13 mouse cellular contexts compared by ENCODE assay signal in genomic region chr1:78816639-78817038, GRCm38 (mm10). TPM values are rescaled to one million over a fixed set of nuclear protein-coding genes. Genes with fewer than 3 reads are reported as not detected.
DNase-seq lines count a peak whose midpoint lies in the region; ATAC-seq lines count a peak whose summit lies in the region.
"Had no signal": no experiment of that assay in that cellular context is flagged by ENCODE, and none has a peak within 500 bp of the region (broad histone marks: within the 10 kb centered on the region; RNA-seq: fewer than 3 reads in every experiment).

Gene Kcne4, plus strand, starts transcription at chr1:78816758.

- peak within 1 kb of the TSS in 1 of 2 experiments; percentile 2; a peak in 1 of 4 replicates for H3K4me3 ChIP-seq in heart, embryonic 14.5 days (ENCODE audit: control insufficient read depth in 1 of 2, insufficient read depth in 1 of 2, low read depth in 1 of 2, low read length in 2 of 2)
- no peak within 1 kb of the TSS for H3K4me3 ChIP-seq in heart, embryonic 11.5 days (ENCODE audit: low read depth, low read length)
- peak within 1 kb of the TSS; percentile 13 for H3K4me3 ChIP-seq in heart, embryonic 16.5 days (ENCODE audit: low read length)
- peak within 1 kb of the TSS; percentile 19 for H3K4me3 ChIP-seq in kidney, embryonic 16.5 days (ENCODE audit: low read length)
- no peak within 1 kb of the TSS; the same call in 1 of the 2 replicates for H3K4me3 ChIP-seq in neural tube, embryonic 15.5 days (replicated peaks)
- H3K4me3 ChIP-seq: forebrain, embryonic 10.5 days; myocyte had no signal

- no peak for ATAC-seq in heart, embryonic 14.5 days (ENCODE audit: insufficient number of reproducible peaks, insufficient read depth, low FRiP score, low read depth)
- ATAC-seq in heart, embryonic 11.5 days (replicated peaks; ENCODE audit: insufficient number of reproducible peaks, low FRiP score, low TSS enrichment) = no peak
- ATAC-seq in heart, embryonic 16.5 days (replicated peaks; ENCODE audit: extremely low read depth, insufficient read depth, low FRiP score) = no peak
- ATAC-seq in kidney, embryonic 16.5 days (ENCODE audit: low FRiP score, low TSS enrichment) = peak; percentile 91
- no peak for ATAC-seq in neural tube, embryonic 15.5 days (ENCODE audit: low FRiP score)

- peaks cover 18 to 24% of the 10 kb centered on the region in 2 experiments for H3K4me1 ChIP-seq in heart, embryonic 14.5 days (ENCODE audit: control insufficient read depth in 2 of 2, insufficient read depth in 2 of 2, low read length in 2 of 2)
- peaks cover 8% of the 10 kb centered on the region; the same call in 1 of the 2 replicates for H3K4me1 ChIP-seq in heart, embryonic 11.5 days (ENCODE audit: control insufficient read depth, insufficient read depth, low read length)
- peaks cover 22% of the 10 kb centered on the region for H3K4me1 ChIP-seq in heart, embryonic 16.5 days (ENCODE audit: control insufficient read depth, insufficient read depth, low read length)
- H3K4me1 ChIP-seq in kidney, embryonic 16.5 days (ENCODE audit: insufficient read depth, low read length) = peaks cover 34% of the 10 kb centered on the region
- H3K4me1 ChIP-seq in neural tube, embryonic 15.5 days = peaks cover 35% of the 10 kb centered on the region

- no peaks in the 10 kb centered on the region for H3K27me3 ChIP-seq in heart, embryonic 14.5 days (ENCODE audit: control insufficient read depth, insufficient read depth, low read length)
- H3K27me3 ChIP-seq in heart, embryonic 11.5 days (ENCODE audit: control insufficient read depth, insufficient read depth, low read length) = no peaks in the 10 kb centered on the region
- no peaks in the 10 kb centered on the region for H3K27me3 ChIP-seq in heart, embryonic 16.5 days (ENCODE audit: control insufficient read depth, insufficient read depth, low read length)
- no peaks in the 10 kb centered on the region for H3K27me3 ChIP-seq in kidney, embryonic 16.5 days (ENCODE audit: insufficient read depth, low read length)
- H3K27me3 ChIP-seq in neural tube, embryonic 15.5 days (replicated peaks) = no peaks in the 10 kb centered on the region

- H3K27ac ChIP-seq in heart, embryonic 14.5 days (replicated peaks in 1 of 2; ENCODE audit: control insufficient read depth in 1 of 2, insufficient read depth in 1 of 2, low read depth in 2 of 2, low read length in 2 of 2) = no peak within 1 kb of the TSS
- no peak within 1 kb of the TSS for H3K27ac ChIP-seq in heart, embryonic 11.5 days (ENCODE audit: low read depth, low read length)
- H3K27ac ChIP-seq in heart, embryonic 16.5 days (ENCODE audit: low read length) = no peak within 1 kb of the TSS
- no peak within 1 kb of the TSS for H3K27ac ChIP-seq in kidney, embryonic 16.5 days (ENCODE audit: low read length)
- H3K27ac ChIP-seq in neural tube, embryonic 15.5 days (replicated peaks) = no peak within 1 kb of the TSS
- H3K27ac ChIP-seq: forebrain, embryonic 10.5 days; hindbrain, embryonic 14.5 days; liver, embryonic 14.5 days had no signal

- WGBS in heart, embryonic 14.5 days = 61% methylated on average over 10 of the region's 10 CpGs
- 68% methylated on average over 10 of the region's 10 CpGs for WGBS in heart, embryonic 11.5 days (ENCODE audit: insufficient replicate concordance)
- WGBS in heart, embryonic 16.5 days = 51% methylated on average over 10 of the region's 10 CpGs
- 15% methylated on average over 10 of the region's 10 CpGs for WGBS in kidney, embryonic 16.5 days
- 44% methylated on average over 10 of the region's 10 CpGs for WGBS in neural tube, embryonic 15.5 days

- no peak for DNase-seq in left cerebral cortex, adult 9 months (ENCODE audit: low spot score in 2 of 2)
- no peak for DNase-seq in testis, postnatal 14 days (ENCODE audit: low spot score)
- DNase-seq: right cerebral cortex, postnatal 25 days had no signal

- H3K9ac ChIP-seq in heart, embryonic 14.5 days (ENCODE audit: low read length) = no peak within 1 kb of the TSS
- no peak within 1 kb of the TSS for H3K9ac ChIP-seq in heart, embryonic 11.5 days (ENCODE audit: low read depth, low read length)
- no peak within 1 kb of the TSS for H3K9ac ChIP-seq in heart, embryonic 16.5 days (ENCODE audit: low read length)
- H3K9ac ChIP-seq in kidney, embryonic 16.5 days (replicated peaks; ENCODE audit: low read length) = no peak within 1 kb of the TSS
- H3K9ac ChIP-seq in neural tube, embryonic 15.5 days (replicated peaks) = no peak within 1 kb of the TSS
- H3K9ac ChIP-seq: hindbrain, embryonic 14.5 days; liver, embryonic 14.5 days had no signal

- H3K9me3 ChIP-seq in heart, embryonic 14.5 days (ENCODE audit: control insufficient read depth, low read length) = no peaks in the 10 kb centered on the region
- no peaks in the 10 kb centered on the region for H3K9me3 ChIP-seq in heart, embryonic 11.5 days (replicated peaks; ENCODE audit: control insufficient read depth, low read length)
- no peaks in the 10 kb centered on the region for H3K9me3 ChIP-seq in heart, embryonic 16.5 days (replicated peaks; ENCODE audit: control insufficient read depth, low read length)
- no peaks in the 10 kb centered on the region for H3K9me3 ChIP-seq in kidney, embryonic 16.5 days (ENCODE audit: low read length)
- no peaks in the 10 kb centered on the region for H3K9me3 ChIP-seq in neural tube, embryonic 15.5 days (replicated peaks)
- H3K9me3 ChIP-seq: forebrain, embryonic 10.5 days; G1E had no signal

- no peaks in the 10 kb centered on the region for H3K36me3 ChIP-seq in heart, embryonic 14.5 days (ENCODE audit: control insufficient read depth, insufficient read depth, low read length)
- H3K36me3 ChIP-seq in heart, embryonic 11.5 days (ENCODE audit: control insufficient read depth, insufficient read depth, low read length) = no peaks in the 10 kb centered on the region
- no peaks in the 10 kb centered on the region for H3K36me3 ChIP-seq in heart, embryonic 16.5 days (ENCODE audit: control insufficient read depth, insufficient read depth)
- H3K36me3 ChIP-seq in kidney, embryonic 16.5 days (ENCODE audit: insufficient read depth, low read length) = no peaks in the 10 kb centered on the region
- no peaks in the 10 kb centered on the region for H3K36me3 ChIP-seq in neural tube, embryonic 15.5 days
- H3K36me3 ChIP-seq: forebrain, embryonic 10.5 days; G1E had no signal

- peak within 1 kb of the TSS; percentile 31 for H3K4me2 ChIP-seq in heart, embryonic 14.5 days (ENCODE audit: low read length)
- no peak within 1 kb of the TSS for H3K4me2 ChIP-seq in heart, embryonic 11.5 days
- peak within 1 kb of the TSS; percentile 31 for H3K4me2 ChIP-seq in heart, embryonic 16.5 days (ENCODE audit: low read depth, low read length)
- H3K4me2 ChIP-seq in kidney, embryonic 16.5 days (replicated peaks; ENCODE audit: low read depth, low read length) = peak within 1 kb of the TSS; percentile 24
- H3K4me2 ChIP-seq in neural tube, embryonic 15.5 days = peak within 1 kb of the TSS; percentile 13; the same call in 1 of the 2 replicates
- H3K4me2 ChIP-seq: hindbrain, embryonic 14.5 days had no signal

RNA-seq across cellular contexts. Expression of gene Kcne4, which starts in this region (rescaled TPM):
- 3.3 and 4.2 TPM in 2 replicates for polyA plus RNA-seq in heart, embryonic 14.5 days (2014; fragmentation: Nextera tagmentation; extraction: Ambion mirVana)
- 0.33 and 0.69 TPM in 2 replicates for polyA plus RNA-seq in heart, embryonic 11.5 days (2014; fragmentation: Nextera tagmentation; extraction: Ambion mirVana)
- polyA plus RNA-seq in heart, embryonic 16.5 days (2015; fragmentation: Nextera tagmentation; extraction: Ambion mirVana) = 4.2 and 5.3 TPM in 2 replicates
- 9.8 and 10.6 TPM in 2 replicates for polyA plus RNA-seq in kidney, embryonic 16.5 days (2015; fragmentation: Nextera tagmentation; extraction: Ambion mirVana)
- 3.5 and 6.2 TPM in 2 replicates for polyA plus RNA-seq in neural tube, embryonic 15.5 days (2015; fragmentation: Nextera tagmentation; extraction: Ambion mirVana)
- polyA plus RNA-seq: G1E had no signal

Comparison
In these comparisons a context has a peak if more than half of its experiments do, and no peak if none do; other contexts are left out.
1. H3K4me3 ChIP-seq: peak in heart, embryonic 16.5 days (single experiment) and kidney, embryonic 16.5 days (single experiment); none in heart, embryonic 11.5 days (single experiment) and neural tube, embryonic 15.5 days (single experiment).